Mouse (Mus musculus): Measurements from ENCODE around the gene Prkar1a. TPM values are rescaled to one million over a fixed set of nuclear protein-coding genes. Genes with fewer than 3 reads are reported as not detected.

Gene Prkar1a
- polyA plus RNA-seq, 1 experiment, result 415 TPM

DNA sequence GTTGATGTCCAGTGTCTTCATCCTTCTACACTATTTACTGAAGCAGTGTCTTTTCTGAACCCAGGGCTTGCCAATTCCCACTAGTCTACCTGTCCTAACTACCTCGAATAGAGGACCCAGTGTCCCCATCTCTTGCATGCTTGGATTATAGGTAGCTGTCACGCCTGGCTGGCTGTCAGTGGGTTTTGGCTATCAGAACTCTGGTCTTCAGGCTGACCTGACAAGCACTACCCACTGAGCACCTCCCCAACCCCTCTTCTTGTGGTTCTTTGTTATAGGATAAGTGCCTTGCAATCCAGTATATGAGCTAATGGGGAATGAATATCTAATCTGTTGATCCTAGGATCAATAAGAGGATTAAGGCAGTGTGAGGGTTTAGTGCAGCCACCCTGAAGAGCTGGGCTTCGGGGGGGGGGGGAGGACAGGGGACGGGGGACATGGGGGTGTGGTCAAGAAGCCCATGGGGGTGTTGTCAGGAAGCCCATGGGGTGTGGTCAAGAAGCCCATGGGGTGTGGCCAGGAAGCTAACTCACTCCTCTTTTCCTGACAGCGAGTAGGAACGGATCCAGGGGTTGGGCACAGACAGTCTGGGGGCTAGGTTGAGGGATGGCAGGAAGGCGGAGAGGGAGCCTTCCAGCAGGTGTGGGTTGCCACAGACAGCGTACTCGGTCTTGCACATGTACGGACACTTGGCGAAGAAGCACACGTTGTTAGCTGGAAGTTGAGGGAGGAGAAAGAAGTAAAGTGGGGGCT lies 27.6 kb downstream of the Prkar1a start:
- H3K27ac ChIP-seq (ENCODE audit: insufficient read depth, low read length), result no peak overlapping the region
- H3K4me1 ChIP-seq (ENCODE audit: control insufficient read depth, insufficient read depth, low read length), result no peaks in the 10 kb centered on the region
- TF ChIP-seq POLR2A (IDR thresholded peaks at IDR 0.05; ENCODE audit: extremely low read depth, insufficient read depth, low read length), result no peak
- no peak for TF ChIP-seq CTCF (IDR thresholded peaks at IDR 0.05; ENCODE audit: extremely low read depth, insufficient read depth, low read length)
- no peak overlapping the region for H3K4me3 ChIP-seq (ENCODE audit: insufficient read depth, low read length)

- TF ChIP-seq POLR2A (IDR thresholded peaks at IDR 0.05; ENCODE audit: extremely low read depth, insufficient read depth, low read length), result no peak
- TF ChIP-seq CTCF (IDR thresholded peaks at IDR 0.05; ENCODE audit: extremely low read depth, insufficient read depth, low read length), result no peak
- no peak overlapping the region for H3K27ac ChIP-seq (ENCODE audit: insufficient read depth, low read length)
- H3K4me1 ChIP-seq (ENCODE audit: control insufficient read depth, insufficient read depth, low read length), result no peaks in the 10 kb centered on the region
- no peak overlapping the region for H3K4me3 ChIP-seq (ENCODE audit: insufficient read depth, low read length)
Observed at GRCm38 (mm10) chr11:109678291-109678690, 29.1 kb downstream of the Prkar1a start.

GRCm38 (mm10) chr11:109680934-109681333 lies 31.7 kb downstream of the Prkar1a start:
- H3K27ac ChIP-seq (ENCODE audit: insufficient read depth, low read length), result no peak overlapping the region
- no peak overlapping the region for H3K4me3 ChIP-seq (ENCODE audit: insufficient read depth, low read length)
- TF ChIP-seq POLR2A (IDR thresholded peaks at IDR 0.05; ENCODE audit: extremely low read depth, insufficient read depth, low read length) (no peak), CTCF (IDR thresholded peaks at IDR 0.05; ENCODE audit: extremely low read depth, insufficient read depth, low read length) (no peak)
- H3K4me1 ChIP-seq (ENCODE audit: control insufficient read depth, insufficient read depth, low read length), result no peaks in the 10 kb centered on the region

- TF ChIP-seq CTCF (IDR thresholded peaks at IDR 0.05; ENCODE audit: extremely low read depth, insufficient read depth, low read length) (no peak), POLR2A (IDR thresholded peaks at IDR 0.05; ENCODE audit: extremely low read depth, insufficient read depth, low read length) (no peak)
- Histone ChIP-seq H3K4me1 (ENCODE audit: control insufficient read depth, insufficient read depth, low read length) (no peaks in the 10 kb centered on the region), H3K4me3 (ENCODE audit: insufficient read depth, low read length) (no peak overlapping the region), H3K27ac (ENCODE audit: insufficient read depth, low read length) (no peak overlapping the region)
Observed at GRCm38 (mm10) chr11:109681556-109681955, 32.4 kb downstream of the Prkar1a start.

DNA sequence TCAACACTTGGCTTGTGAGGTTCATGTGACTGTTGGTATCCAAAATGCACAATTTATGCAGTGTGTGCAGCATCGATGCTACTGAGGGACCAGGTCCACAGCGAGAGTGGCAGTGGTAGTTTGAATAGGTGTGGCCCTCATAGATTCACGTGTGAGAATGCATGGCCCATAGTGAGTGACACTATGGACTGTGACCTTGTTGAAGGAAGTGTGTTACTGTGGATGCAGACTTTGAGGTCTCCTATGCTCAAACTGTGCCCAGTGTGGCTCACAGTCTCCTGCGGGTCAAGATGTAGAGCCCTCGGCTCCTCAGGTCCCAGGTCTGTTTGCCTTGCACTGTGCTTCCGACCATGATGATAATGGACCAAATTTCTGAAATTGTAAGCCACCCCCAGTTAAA lies 33.0 kb downstream of the Prkar1a start:
- no peaks in the 10 kb centered on the region for H3K4me1 ChIP-seq (ENCODE audit: control insufficient read depth, insufficient read depth, low read length)
- H3K27ac ChIP-seq (ENCODE audit: insufficient read depth, low read length), result no peak overlapping the region
- H3K4me3 ChIP-seq (ENCODE audit: insufficient read depth, low read length), result no peak overlapping the region
- TF ChIP-seq CTCF (IDR thresholded peaks at IDR 0.05; ENCODE audit: extremely low read depth, insufficient read depth, low read length), result no peak
- TF ChIP-seq POLR2A (IDR thresholded peaks at IDR 0.05; ENCODE audit: extremely low read depth, insufficient read depth, low read length), result no peak

- H3K4me1 ChIP-seq (ENCODE audit: control insufficient read depth, insufficient read depth, low read length), result peaks cover 1% of the 10 kb centered on the region; the same call in 1 of the 2 replicates
- H3K4me3 ChIP-seq (ENCODE audit: insufficient read depth, low read length), result no peak overlapping the region
- no peak overlapping the region for H3K27ac ChIP-seq (ENCODE audit: insufficient read depth, low read length)
- TF ChIP-seq POLR2A (IDR thresholded peaks at IDR 0.05; ENCODE audit: extremely low read depth, insufficient read depth, low read length) (no peak), CTCF (IDR thresholded peaks at IDR 0.05; ENCODE audit: extremely low read depth, insufficient read depth, low read length) (no peak)
Observed at GRCm38 (mm10) chr11:109689539-109689938, 40.3 kb downstream of the Prkar1a start.

GRCm38 (mm10) chr11:109692737-109693136 lies 43.5 kb downstream of the Prkar1a start:
- Histone ChIP-seq H3K4me1 (ENCODE audit: control insufficient read depth, insufficient read depth, low read length) (peaks cover 1% of the 10 kb centered on the region; the same call in 1 of the 2 replicates), H3K4me3 (ENCODE audit: insufficient read depth, low read length) (no peak overlapping the region), H3K27ac (ENCODE audit: insufficient read depth, low read length) (no peak overlapping the region)
- no peak for TF ChIP-seq POLR2A (IDR thresholded peaks at IDR 0.05; ENCODE audit: extremely low read depth, insufficient read depth, low read length)
- TF ChIP-seq CTCF (IDR thresholded peaks at IDR 0.05; ENCODE audit: extremely low read depth, insufficient read depth, low read length), result no peak

DNA sequence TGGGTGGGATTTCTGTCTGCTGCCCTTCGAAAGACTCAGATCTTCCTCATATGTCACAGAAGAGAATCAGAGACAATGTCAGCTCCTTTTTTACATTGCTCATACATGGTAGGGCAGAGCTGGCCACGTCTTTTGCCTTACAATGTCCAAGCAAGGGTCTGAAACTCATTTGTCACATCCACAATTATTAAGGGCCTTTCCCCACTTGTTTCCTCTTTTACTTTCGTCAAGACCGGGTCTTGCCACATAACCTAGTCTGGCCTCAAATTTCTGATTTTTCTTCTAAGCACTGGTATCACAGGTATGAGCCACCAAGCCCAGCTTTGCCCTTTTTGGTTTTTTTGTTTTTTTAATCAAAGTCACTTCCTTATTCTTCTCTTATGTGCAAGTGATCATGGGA lies 47.3 kb downstream of the Prkar1a start:
- Histone ChIP-seq H3K4me3 (ENCODE audit: insufficient read depth, low read length) (no peak overlapping the region), H3K4me1 (ENCODE audit: control insufficient read depth, insufficient read depth, low read length) (peaks cover 1% of the 10 kb centered on the region; the same call in 1 of the 2 replicates), H3K27ac (ENCODE audit: insufficient read depth, low read length) (no peak overlapping the region)
- no peak for TF ChIP-seq POLR2A (IDR thresholded peaks at IDR 0.05; ENCODE audit: extremely low read depth, insufficient read depth, low read length)
- no peak for TF ChIP-seq CTCF (IDR thresholded peaks at IDR 0.05; ENCODE audit: extremely low read depth, insufficient read depth, low read length)

- no peak overlapping the region for H3K27ac ChIP-seq (ENCODE audit: insufficient read depth, low read length)
- H3K4me1 ChIP-seq (ENCODE audit: control insufficient read depth, insufficient read depth, low read length), result peaks cover 1% of the 10 kb centered on the region; the same call in 1 of the 2 replicates
- H3K4me3 ChIP-seq (ENCODE audit: insufficient read depth, low read length), result no peak overlapping the region
- TF ChIP-seq POLR2A (IDR thresholded peaks at IDR 0.05; ENCODE audit: extremely low read depth, insufficient read depth, low read length) (no peak), CTCF (IDR thresholded peaks at IDR 0.05; ENCODE audit: extremely low read depth, insufficient read depth, low read length) (no peak)
Observed at GRCm38 (mm10) chr11:109697089-109697643, 48.0 kb downstream of the Prkar1a start.

DNA sequence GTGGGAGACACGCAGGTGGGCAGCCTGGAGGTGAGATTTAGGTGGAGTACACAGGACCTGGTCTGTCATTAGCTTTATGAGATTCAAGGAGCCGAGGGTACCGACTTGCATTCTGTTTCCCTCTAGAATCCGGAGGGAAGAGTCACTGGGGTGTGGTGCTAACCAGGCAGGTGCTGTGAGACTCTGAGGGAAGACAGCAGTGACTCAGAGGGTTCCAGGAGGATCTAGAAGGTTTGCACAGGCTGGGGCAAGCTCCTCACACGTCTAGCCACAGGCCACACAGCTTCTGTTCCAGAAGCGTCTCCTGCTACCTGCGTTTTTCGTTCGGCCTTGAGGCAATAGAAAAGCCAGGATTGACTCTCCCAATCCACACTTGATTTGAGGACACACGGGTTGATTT lies 49.5 kb downstream of the Prkar1a start:
- TF ChIP-seq CTCF (IDR thresholded peaks at IDR 0.05; ENCODE audit: extremely low read depth, insufficient read depth, low read length) (no peak), POLR2A (IDR thresholded peaks at IDR 0.05; ENCODE audit: extremely low read depth, insufficient read depth, low read length) (no peak)
- Histone ChIP-seq H3K4me1 (ENCODE audit: control insufficient read depth, insufficient read depth, low read length) (no peaks in the 10 kb centered on the region), H3K4me3 (ENCODE audit: insufficient read depth, low read length) (no peak overlapping the region), H3K27ac (ENCODE audit: insufficient read depth, low read length) (no peak overlapping the region)
